Mouse (Mus musculus) spleen, postnatal 14 days (tissue): ENCODE results near the gene Satb1.
A peak's percentile ranks its signal among the peaks of the same experiment; 100 is the strongest.

Source experiments
- DNase-seq, 2 experiments: peaks; one replicate each; pipeline ENCODE4 v3.0.0; 2021 to 2022; ENCODE audit warnings: low spot score in 2 of 2

Gene Satb1

DNA sequence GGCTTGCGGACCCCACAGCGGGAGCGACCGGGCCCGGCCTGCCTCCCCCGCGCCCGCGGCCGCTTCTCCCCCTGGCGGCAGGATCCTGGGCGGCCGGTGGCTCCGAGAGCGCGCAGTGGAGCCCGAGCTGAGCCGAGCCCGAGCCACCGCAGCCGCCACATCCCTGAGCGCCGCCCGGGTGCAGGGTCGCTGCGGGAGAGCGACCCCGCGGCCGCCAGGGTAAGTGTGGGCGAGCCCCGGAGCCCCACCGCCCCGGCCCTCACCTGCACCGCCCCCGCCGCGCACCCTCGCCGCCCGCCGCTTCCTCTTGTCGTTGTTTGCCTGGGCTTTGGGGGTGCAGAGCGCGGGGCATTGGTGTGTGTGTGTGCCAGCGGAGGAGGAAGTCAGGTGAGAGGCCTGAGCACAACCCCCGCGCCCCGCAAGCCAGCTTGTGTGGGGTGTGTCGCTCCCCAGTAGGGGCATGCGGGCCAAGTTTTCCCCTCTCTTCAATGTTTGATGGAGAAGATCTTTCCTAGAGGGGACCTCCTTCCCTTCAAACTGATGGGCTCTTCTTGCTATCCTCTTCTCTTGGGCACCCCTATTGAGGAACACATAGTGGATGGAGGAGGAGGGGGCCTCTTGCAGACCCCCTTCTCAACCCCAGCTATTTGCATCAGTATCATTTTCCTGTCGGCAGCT is at the start of gene Satb1:
Gene Satb1 (minus strand): TSS at position 391 of the 678 bp plus-strand sequence.
- DNase-seq: peak; percentile 65 to 66

DNA sequence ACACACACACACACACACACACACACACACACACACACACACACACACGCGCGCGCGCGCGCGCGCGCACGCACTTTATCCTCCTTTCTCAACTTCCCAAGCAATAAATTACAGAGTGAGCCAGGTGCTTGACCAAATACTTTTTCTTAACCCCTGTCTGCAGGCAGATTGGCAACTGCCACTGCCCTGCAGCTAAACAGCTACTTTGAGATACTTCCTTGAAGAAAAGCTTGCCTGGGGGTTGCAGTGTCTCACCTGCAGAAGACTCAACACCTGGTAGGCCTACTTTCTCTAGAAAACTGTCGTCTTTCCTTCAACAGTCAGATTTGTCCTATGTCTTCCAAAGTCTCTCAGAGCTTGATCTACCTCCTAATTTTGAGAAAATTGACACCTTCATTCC is 49.5 kb upstream of the Satb1 start:
- DNase-seq: no peak

DNA sequence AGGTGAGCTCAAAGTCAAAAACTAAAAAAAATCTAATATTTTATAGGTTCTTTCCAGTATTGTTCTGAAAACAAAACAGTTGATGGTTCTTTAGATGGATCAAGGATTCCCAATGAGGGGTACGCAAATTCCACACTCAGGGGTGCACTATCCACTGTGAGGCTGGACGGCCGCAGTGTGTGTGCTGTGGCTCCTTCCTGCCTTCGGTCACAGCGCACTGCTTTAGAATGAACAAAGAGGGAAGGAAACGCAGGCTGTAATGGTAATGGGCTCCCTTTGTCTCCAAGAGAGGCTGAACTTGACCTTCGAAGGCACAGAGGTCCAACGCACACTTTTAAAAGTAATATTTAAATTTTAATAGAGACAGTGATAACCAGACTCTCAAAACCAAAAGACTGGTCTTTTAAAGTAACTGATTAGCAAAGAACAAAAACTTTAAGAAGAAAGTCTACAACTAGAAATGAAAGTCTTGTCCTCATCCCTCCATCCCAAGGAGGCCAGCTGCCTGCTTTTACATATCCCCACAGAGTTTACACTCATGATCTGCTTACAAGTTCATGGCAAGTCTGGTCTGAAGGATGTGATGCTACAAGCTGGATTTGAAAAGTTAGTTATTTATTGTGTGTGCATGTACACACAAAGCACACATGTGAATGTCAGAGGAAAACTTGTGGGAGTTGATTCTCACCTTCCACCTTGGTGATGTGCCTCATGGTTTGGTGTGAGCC is 48.0 kb upstream of the Satb1 start:
- DNase-seq: no peak

DNA sequence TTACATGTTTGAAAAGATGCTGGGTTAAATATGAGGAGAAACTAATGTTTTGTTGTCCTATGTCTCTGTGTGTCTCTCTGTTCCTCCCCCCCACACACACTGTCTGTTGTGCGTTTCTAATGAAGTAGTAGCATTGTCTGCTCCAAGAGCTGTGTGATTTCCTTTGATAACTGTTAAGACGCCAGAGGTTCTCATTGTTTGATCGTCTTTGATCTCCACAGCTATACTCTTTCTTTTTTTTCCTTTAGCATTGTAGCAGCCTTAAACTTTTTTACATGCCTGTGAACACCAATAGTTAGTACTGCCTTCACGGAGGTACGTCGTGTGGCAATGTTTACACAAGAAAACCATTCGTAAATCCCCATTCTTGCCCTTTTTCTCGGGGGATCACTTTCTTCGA is 47.1 kb upstream of the Satb1 start:
- DNase-seq: no peak

DNA sequence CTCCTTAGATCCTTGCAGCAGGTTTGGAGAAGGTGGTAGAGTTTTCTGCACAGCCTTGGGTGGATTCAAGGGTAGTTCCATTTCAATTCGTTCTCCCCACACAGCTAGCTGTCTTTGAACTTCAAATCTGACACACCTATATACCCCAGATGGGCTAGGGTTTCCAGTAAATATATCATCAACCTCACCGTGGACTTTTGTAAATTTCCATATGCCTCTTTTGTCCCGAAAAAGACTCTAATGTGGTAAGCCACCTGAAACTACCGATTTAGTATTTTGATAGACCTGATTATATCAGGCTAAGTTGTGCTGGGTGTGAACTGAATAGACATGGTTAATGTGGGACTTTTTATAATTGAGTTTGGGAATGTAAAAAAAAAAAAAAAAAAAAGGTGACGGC is 46.6 kb upstream of the Satb1 start:
- no peak for DNase-seq

DNA sequence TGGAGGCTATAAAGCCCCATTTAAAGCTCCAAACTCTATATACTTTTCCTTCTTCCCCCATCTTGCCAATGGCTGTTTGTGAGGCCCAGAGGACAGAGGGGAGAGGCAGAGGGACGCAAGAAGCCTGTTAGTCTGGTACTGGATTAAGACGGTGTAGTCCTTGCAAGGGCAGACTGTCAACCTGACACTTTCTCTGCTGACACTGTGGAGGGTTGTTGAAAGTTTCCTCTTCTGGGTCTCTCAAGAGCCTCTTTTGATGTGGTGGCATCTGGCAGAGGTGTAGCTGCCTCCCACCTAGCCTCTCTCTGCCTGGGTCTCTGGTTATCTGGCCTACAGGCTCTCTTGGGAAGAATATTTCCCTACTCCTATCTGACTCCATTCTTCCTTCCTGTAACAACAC is 46.1 kb upstream of the Satb1 start:
- DNase-seq: no peak

DNA sequence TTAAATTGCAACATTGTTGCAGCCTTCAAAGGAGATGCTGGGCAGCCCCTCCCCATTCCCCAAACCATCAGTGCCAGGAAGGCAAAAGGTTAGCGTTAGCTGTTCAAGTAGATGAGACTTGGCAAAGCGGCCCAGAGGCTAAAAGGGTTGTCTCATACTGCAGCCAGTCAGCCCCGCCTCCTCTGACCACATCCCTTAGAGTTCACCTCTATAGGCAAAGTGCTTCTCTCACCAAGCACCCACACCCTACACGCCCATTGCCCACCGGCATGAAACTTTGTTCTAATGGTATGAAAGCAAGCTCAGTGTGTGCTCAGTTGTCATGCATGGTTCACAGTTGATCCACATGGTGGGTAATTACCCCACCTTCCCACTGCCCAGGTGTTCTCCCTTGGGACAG is 43.4 kb upstream of the Satb1 start:
- DNase-seq: peak; percentile 33 to 46

DNA sequence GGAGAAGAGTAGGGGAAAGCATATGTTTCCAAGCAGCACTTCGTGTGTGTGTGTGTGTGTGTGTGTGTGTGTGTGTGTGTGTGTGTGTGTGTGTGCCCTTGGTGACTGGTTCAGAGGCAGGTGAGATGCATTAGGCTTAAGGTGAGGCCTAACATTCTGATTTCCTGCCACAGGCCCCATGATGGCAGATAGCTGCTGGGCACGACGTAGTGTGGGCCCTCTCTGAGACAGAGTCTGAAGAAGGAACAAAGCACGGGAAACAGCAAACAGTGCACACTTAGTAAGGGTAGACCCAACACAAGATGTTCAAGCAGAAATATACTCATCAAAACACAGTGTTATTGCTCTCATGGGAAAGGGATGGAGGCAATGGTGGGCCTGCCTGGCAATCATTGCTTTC is 24.5 kb upstream of the Satb1 start:
- no peak for DNase-seq

DNA sequence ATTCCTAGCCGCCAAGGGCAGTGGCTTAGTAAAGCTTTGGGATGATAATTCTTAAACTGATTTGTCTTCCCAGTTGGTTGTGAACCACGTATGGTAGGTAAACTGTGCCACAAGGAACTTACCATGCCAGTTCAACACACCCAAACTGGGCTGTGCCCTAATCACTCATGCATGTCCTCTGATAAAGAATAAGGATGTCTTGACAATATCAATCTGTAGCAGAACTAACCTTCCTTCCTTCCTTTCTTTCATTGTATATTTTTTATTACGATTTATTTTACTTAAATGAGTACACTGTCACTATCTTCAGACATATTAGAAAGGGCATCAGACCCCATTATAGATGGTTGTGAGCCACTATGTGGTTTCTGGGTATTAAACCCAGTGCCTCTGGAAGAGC is 23.2 kb upstream of the Satb1 start:
- DNase-seq: no peak

DNA sequence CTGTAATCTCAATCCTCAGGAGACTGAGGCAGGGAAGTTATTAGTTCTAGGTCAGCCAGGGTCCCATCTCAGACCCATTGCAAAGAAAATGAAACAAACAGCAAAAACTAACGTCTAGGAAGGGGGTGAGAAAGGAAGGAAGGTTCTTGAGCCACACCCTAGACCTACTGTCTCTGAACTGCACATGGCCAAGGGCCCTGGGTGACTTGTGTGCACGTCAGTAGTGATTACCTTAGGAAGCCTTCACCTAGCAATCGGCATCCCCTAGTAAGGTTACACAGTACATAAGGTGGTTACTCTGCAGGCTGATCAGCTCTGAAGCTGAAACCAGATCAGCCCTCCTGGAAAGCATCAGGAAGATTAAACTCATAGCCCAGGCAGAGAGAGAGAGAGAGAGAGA is 22.2 kb upstream of the Satb1 start:
- no peak for DNase-seq

DNA sequence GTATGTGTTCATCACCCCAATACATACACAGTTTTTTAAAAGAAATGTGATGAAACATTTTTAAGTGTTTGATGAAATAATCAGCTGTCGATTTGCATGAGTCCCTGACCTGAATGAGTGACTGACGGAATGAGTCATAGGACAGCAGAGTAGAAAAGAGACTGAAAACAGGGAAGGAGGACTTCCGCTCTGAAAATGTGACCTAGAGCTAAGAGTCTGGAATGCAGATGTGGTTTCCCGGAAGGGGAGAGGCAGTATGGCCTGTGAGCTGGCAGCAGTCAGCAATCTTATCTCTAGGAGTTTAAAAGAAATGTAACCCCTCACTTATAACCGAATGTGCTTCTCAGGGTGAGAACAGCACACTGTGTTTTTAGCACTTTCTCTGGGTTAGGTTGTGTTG is 20.9 kb upstream of the Satb1 start:
- DNase-seq: no peak

DNA sequence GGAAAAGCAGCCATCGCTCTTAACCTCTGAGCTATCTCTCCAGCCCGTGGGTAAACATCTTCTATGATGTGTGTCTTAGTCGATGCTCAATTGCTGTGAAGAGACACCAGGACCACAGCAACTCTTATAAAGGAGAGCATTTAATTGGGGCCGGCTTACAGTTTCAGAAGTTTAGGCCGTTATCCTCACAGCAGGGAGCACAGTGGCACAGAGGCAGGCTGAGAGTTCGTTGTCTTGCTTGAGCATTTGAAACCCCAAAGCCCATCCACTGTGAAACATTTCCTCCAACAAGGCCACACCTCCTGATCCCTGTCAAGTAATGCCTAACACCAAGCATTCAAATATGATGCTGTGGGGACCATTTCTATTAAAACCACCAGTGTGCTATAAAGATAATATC is 7.5 kb upstream of the Satb1 start:
- DNase-seq: no peak

DNA sequence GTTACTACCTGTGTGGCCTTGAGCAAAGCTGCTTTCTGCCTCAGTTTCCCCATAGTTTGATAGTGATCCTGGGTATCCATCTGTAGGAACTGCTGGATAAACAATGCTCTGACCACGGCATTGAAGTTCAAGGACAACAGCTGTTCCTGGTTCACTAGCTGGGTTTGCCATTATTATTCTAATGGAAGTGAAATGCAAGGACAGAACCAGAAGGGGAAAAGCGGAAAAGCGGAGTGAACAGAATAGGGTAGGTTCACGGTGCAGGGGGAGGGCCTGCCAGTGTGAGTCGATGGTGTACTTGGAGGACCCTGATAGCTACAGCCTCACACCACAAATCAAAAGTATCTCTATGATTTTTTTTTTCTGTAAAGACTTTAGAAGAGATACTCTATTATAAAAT is 6.4 kb upstream of the Satb1 start:
- DNase-seq: no peak

DNA sequence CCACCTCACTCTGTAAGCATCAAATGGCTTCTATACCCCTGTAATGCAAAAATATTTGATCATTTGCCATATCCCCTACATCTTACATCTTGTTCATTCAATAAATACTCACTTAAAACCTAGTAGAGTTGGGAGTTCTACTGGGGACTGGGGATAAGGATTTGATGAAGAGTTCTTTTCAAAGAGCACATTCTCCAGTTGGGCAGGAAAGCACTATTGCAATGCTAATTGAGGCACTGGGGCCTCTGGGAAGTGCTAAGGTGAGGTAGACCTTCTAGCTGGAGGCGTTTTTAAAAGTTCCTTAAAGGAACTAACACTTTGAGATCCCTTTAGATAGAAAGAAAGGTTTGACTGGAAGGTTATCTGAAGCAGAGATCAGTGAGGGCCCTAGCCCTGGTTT is 3.8 kb upstream of the Satb1 start:
- DNase-seq: no peak

DNA sequence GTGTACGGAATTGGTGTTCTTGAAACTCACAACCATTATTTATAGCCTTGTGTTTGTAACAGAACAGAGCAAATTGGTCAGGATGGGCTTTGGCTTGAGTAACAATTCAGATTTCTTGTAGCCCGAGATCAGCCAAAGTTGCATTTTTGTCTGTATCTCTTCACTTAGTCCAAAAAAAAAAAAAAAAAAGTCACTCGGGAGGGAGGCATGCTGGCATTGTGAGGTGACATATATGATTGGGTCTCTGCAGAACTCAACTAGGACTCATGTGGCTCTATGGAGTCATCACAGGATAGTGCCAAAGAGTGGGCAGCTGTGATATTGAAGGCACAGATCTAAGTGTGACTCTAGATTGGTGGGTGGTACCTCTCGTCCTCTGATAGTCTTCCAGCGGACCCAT is 3.2 kb upstream of the Satb1 start:
- DNase-seq: no peak

DNA sequence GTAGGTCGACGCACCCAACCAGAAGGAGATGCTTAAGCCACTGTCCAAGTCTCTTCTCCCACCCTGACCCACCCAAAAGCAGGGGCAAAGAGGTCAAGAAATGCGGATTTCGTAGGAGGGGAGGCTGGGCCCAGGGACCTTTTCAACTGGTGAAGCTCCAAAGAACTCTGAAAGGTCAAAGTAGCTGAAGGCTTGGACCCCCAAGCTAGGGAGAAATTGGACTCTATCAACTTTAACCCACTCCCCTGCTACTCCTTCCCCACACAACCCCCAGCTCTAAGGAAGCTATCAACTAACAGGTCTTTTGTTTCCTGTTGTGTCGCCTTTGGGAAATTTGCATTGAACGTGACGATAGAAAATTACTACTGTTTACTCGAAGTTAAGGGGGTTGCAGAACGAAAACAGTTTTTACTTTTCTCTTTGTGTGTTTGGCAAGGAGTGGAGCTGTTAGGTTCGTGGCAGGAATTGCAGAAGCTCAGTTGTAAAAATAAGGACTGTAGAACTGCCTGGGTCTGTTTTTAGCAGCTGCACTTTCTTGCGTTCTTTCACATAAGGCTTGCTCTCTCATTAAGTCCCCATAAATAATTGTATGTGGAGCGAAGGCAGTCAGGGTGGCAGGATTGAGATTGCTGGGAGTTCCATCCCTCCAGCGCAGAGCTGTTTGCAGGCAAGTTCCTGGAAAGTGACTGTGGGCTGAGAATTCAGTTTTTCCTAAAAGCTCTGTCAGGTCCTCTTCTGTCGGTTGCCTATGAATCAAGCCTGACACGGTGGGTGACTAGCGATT is 680 bp upstream of the Satb1 start:
- DNase-seq: no peak

DNA sequence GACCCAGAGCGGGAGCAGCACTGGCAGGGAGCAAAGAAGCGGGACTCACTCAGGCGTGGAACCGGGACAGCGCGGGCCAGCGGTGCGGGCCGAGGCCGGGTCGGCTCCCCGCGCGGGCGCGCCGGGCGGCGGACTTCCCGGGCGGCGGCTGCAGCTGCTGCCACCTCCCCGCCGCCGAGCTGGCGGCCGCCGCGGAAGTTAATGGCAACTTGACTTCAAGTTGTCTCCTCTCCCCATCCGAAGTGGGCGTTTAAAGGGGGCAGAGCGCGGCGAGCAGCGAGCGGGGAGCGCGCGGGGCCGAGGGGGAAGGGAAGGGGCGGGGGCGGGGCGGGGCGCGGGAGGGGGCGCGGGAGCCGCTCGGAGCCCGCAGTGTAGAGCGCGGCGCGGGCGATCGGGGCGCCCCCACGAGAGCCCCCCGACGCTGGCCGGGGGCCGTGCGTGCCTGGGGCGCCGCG is 642 bp downstream of the Satb1 start:
- DNase-seq: peak; percentile 33 to 45

DNA sequence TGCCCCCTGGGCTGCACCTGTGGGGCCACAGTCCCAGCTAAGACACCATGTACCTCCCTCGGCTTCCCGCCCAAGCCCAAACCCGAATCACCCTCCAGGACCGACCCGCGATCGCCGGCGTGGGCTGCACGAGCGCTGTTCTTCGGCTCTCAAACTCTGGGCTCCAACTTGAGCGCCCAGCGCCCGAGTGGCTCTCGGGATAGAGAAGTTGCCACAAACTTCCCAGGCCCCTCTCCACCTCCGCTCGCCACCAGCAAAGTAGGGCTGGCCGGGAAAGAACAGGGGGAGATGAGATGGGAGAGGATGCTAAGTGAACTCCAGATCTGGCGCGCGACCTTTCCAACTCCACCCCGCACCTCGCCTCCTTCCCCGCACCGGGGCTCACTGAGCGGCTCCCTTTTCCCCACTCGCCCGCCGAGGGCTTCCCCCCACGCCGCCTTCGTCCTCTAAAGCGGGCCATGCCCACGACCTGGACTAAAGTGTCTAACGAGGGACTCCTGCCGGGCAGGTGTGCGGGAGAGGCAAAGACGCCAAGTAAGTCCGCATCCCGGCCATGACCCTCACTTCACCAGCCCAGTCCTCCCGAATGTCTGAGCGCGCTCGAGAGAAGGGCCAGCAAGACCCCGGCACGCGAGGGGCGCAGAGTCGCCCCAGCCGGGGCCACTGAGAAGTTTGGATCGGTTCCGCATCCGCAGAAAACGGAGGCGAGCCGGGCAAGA is 1.2 kb downstream of the Satb1 start:
- DNase-seq: peak; percentile 10 to 24

DNA sequence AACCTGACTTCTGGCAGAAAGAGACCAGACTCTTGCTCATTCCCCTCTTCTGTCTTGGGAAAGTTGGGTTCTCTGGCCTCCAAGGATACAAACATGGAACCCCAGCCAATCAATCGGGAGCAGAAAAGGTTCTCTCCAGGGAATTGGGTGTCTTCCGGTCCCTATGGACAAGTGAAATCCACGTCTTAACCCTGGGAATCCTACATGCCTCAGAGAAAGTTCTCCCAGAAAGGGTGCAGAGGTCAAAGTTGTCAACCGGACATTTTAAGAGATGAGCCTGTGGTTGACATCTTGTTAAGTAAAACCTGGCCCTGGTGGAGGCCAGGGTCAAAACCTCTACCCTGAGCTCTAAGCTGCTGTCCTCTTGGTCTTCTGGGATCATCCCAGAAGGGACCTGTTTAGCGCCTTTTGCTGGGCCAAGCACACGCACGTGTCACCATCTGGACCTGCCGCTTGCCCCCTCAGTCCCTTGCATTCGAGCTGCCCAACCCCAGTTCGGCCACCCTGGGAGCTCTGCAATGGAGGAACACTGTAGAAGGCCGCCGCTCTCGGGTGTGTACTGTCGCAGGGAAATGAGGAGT is 1.9 kb downstream of the Satb1 start:
- DNase-seq: no peak

DNA sequence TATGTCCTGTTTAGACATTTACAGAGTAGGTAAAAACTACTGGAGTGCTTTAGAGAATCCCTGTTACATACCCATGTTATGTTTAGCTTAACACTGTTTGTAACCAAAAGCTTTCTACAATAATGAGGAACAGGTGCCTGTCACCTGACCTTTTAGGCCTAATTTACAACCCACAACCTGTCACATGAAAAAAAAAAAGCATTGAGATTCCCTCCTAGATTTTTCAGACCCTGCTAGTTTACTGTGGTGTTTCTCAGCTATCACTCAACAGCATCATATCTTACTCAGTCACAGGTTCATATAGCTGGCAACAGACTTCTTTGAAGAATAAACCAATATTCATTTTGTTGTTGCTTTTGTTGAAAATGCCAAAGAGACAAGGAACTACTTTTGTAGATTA is 3.7 kb downstream of the Satb1 start:
- no peak for DNase-seq

DNA sequence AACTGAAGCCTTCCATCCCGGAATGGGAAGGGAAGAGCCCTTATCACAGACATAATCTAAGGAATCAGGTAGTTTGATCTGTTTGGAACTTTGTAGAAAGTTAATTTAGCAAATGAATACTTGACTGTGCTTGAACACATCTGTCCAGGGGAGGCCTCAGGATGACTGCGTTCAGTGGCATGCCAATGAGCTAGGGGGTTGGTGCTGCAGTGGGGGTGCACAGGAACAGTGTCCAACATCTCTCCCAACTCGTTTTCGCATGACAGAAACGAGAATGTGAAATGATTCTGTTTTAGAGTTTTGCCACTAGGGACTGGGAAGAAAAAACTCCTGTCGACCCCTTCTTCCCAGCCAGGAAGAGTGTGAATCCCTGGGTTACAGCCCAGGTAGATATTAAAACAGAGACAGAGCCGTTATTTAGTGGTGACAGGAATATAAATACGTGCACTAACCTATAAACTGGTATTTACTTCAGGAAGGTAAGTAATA is 5.1 kb downstream of the Satb1 start:
- DNase-seq: no peak

DNA sequence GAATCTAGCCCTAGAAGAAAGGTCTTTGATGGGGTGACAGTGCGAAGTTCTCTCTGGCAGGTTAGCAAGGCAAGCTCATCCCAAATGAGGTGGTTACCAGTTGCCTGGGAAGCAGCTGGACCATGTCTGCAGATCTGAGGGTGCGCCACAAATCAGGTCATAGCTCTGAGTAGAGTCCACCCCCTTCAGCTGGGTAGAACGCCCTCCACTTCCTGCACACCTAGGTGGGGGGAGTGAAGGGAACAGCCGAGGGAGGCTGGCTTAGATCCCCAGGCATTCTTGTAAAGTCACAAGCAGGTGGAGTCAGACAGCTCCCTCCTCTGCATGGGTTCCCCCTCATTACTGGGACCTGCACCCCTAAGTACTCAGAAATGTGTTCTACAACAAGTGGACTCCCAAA is 6.6 kb downstream of the Satb1 start:
- no peak for DNase-seq
